20 mouse cellular contexts compared by ENCODE assay signal in genomic region chr6:16150535-16150934, GRCm38 (mm10).
DNase-seq lines count a peak whose midpoint lies in the region; ATAC-seq and TF ChIP-seq lines count a peak whose summit lies in the region.
"Had no signal": no experiment of that assay in that cellular context is flagged by ENCODE, and none has a peak within 500 bp of the region (broad histone marks: within the 10 kb centered on the region; RNA-seq: fewer than 3 reads in every experiment).

No protein-coding gene starts in this region.

- H3K9me3 ChIP-seq in forebrain, postnatal 0 days (ENCODE audit: low read length) = no peaks in the 10 kb centered on the region
- no peaks in the 10 kb centered on the region for H3K9me3 ChIP-seq in forebrain, embryonic 12.5 days
- H3K9me3 ChIP-seq: embryonic facial prominence, embryonic 13.5 days; hindbrain, embryonic 13.5 days; kidney, embryonic 15.5 days; midbrain, embryonic 10.5 days; neural tube, embryonic 13.5 days had no signal

- TF ChIP-seq CTCF in forebrain, postnatal 0 days (IDR thresholded peaks at IDR 0.05; ENCODE audit: low read depth) = peak; percentile 49
- TF ChIP-seq CTCF in layer of hippocampus, adult 2 months (conservative IDR thresholded peaks at IDR 0.05) = peak; percentile 70
- peak; percentile 27 for TF ChIP-seq CTCF in Patski (IDR thresholded peaks at IDR 0.05)

- POLR2A ChIA-PET in Patski (lab: Charles Lee) = no interaction called here

- H3K4me1 ChIP-seq in forebrain, postnatal 0 days (ENCODE audit: insufficient read depth) = no peaks in the 10 kb centered on the region
- 0 out of 2 replicates have a peak, but pooled peaks cover 2% of the 10 kb centered on the region for H3K4me1 ChIP-seq in forebrain, embryonic 12.5 days
- H3K4me1 ChIP-seq: embryonic facial prominence, embryonic 13.5 days; hindbrain, embryonic 13.5 days; kidney, embryonic 15.5 days; neural tube, embryonic 13.5 days had no signal

- WGBS in forebrain, postnatal 0 days = 83% methylated on average over 3 of the region's 3 CpGs
- 82% methylated on average over 3 of the region's 3 CpGs for WGBS in forebrain, embryonic 12.5 days

- no peak overlapping the region for H3K4me3 ChIP-seq in forebrain, postnatal 0 days (ENCODE audit: low read depth, low read length)
- H3K4me3 ChIP-seq in forebrain, embryonic 12.5 days (replicated peaks) = no peak overlapping the region
- no peak overlapping the region for H3K4me3 ChIP-seq in layer of hippocampus, adult 2 months
- H3K4me3 ChIP-seq: embryonic facial prominence, embryonic 13.5 days; hindbrain, embryonic 13.5 days; kidney, embryonic 15.5 days; midbrain, embryonic 10.5 days; neural tube, embryonic 13.5 days had no signal

- H3K36me3 ChIP-seq in forebrain, postnatal 0 days (ENCODE audit: insufficient read depth) = no peaks in the 10 kb centered on the region
- H3K36me3 ChIP-seq in forebrain, embryonic 12.5 days (replicated peaks) = no peaks in the 10 kb centered on the region
- H3K36me3 ChIP-seq: embryonic facial prominence, embryonic 13.5 days; hindbrain, embryonic 13.5 days; kidney, embryonic 15.5 days; midbrain, embryonic 10.5 days; neural tube, embryonic 13.5 days had no signal

- in situ Hi-C loops in Patski (cut with MboI; ENCODE audit: low pct_unique_long_range_greater_than_20kb) = no loop called here

- no peak for ATAC-seq in forebrain, postnatal 0 days
- ATAC-seq in forebrain, embryonic 12.5 days (ENCODE audit: low FRiP score) = no peak
- no peak for ATAC-seq in Patski

- CTCF ChIA-PET in Patski (lab: Charles Lee) = no interaction called here

- H3K4me2 ChIP-seq in forebrain, postnatal 0 days (ENCODE audit: low read depth) = no peak overlapping the region
- no peak overlapping the region for H3K4me2 ChIP-seq in forebrain, embryonic 12.5 days
- H3K4me2 ChIP-seq: embryonic facial prominence, embryonic 13.5 days; hindbrain, embryonic 13.5 days; kidney, embryonic 15.5 days; neural tube, embryonic 13.5 days had no signal

- no peak for DNase-seq in forebrain, postnatal 0 days
- no peak for DNase-seq in layer of hippocampus, adult 2 months (ENCODE audit: low spot score in 2 of 2)
- DNase-seq in layer of hippocampus, postnatal 14 days (ENCODE audit: low spot score in 2 of 2) = no peak
- DNase-seq in 3T3-L1 (ENCODE audit: low read depth, low spot score) = peak; percentile 20
- DNase-seq in Patski (ENCODE audit: low read depth, low spot score) = no peak
- DNase-seq in frontal cortex, postnatal 10 days (ENCODE audit: low spot score in 2 of 2) = no peak
- DNase-seq in gastrocnemius, adult 18-20 months (ENCODE audit: low spot score) = no peak
- DNase-seq: adrenal gland, postnatal 25 days; cerebellum, adult 11 months; cerebellum, postnatal 14 days; gastrocnemius, postnatal 36 days; lung, adult 2 months; thymus, postnatal 25 days had no signal

- H3K27me3 ChIP-seq in forebrain, postnatal 0 days (ENCODE audit: insufficient read depth, low read length) = no peaks in the 10 kb centered on the region
- H3K27me3 ChIP-seq in forebrain, embryonic 12.5 days = no peaks in the 10 kb centered on the region
- peaks cover 47% of the 10 kb centered on the region for H3K27me3 ChIP-seq in Patski
- H3K27me3 ChIP-seq: embryonic facial prominence, embryonic 13.5 days; hindbrain, embryonic 13.5 days; kidney, embryonic 15.5 days; neural tube, embryonic 13.5 days had no signal

- no peak overlapping the region for H3K27ac ChIP-seq in forebrain, postnatal 0 days (ENCODE audit: low read depth, low read length)
- H3K27ac ChIP-seq in forebrain, embryonic 12.5 days = no peak overlapping the region
- H3K27ac ChIP-seq in layer of hippocampus, adult 2 months = no peak overlapping the region
- H3K27ac ChIP-seq: embryonic facial prominence, embryonic 13.5 days; hindbrain, embryonic 13.5 days; kidney, embryonic 15.5 days; macrophage; midbrain, embryonic 10.5 days; neural tube, embryonic 13.5 days had no signal

- no peak overlapping the region for H3K9ac ChIP-seq in forebrain, postnatal 0 days
- H3K9ac ChIP-seq in forebrain, embryonic 12.5 days = no peak overlapping the region
- H3K9ac ChIP-seq: embryonic facial prominence, embryonic 13.5 days; hindbrain, embryonic 13.5 days; kidney, embryonic 15.5 days; neural tube, embryonic 13.5 days had no signal
